Mouse (Mus musculus) left cerebral cortex, postnatal 4 days (tissue): ENCODE results near the gene Dnah1. TPM values are rescaled to one million over a fixed set of nuclear protein-coding genes. Genes with fewer than 3 reads are reported as not detected.

Experiments
- DNase-seq: peaks from one replicate; pipeline ENCODE4 v3.0.0-alpha.2; 2022
- intact Hi-C: fragments of 180-260 bp; cut with DNase I; formaldehyde crosslinking; loops from one replicate; pipeline ENCODE4 v1.15.1; 2025
- total RNA-seq, 2 experiments: library from RNA; stranded (reverse); gene quantifications; 2 replicates each; pipeline ENCODE4 v1.2.3; 2021

The Dnah1 gene
- total RNA-seq, 2 experiments from 2014 or later = 1.8 to 2.4 TPM

DNA sequence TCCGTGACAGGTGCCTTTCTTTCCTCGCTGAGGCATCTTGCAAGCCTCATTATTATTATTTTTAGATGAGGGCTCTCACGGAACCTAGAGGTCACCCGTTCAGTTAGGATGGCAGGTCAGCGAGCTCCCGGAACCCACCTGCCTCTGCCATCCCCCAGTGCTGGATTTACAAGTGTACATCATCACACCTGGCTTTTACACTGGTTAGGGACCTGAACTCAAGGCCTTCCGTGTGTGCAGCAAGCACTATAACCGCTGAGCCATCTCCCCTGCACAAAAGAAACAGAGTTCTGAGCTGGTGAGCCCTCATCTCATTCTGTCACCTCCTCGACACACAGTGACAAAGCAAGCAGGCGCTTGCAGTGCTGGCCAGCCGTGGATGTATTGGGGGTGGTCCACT lies 2.5 kb downstream of the Dnah1 start:
- intact Hi-C loops = loop anchor here (5.0 kb wide), 1 partner anchor 49 kb away; no protein-coding TSS in a partner anchor
- no peak for DNase-seq

DNA sequence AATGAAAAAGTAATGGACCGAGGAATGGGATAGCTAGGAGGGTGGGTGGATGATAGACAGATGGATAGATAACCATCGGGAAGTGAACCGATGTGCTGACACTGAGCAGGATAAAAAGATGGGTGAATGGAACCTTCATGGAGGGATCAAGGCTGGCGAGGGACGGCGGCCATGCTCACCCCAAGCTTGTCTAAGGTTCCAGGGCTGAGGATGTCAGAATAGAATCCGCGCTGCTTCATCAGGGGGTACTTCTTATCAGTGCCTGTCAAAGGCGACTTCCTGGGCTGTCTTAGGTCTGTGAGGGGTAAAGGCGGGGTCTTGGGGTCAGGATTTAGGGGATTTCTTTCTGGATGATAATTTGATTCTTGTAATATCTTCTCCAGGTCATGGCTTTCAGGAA lies 4.2 kb downstream of the Dnah1 start:
- no peak for DNase-seq
- intact Hi-C loops = no loop called here

DNA sequence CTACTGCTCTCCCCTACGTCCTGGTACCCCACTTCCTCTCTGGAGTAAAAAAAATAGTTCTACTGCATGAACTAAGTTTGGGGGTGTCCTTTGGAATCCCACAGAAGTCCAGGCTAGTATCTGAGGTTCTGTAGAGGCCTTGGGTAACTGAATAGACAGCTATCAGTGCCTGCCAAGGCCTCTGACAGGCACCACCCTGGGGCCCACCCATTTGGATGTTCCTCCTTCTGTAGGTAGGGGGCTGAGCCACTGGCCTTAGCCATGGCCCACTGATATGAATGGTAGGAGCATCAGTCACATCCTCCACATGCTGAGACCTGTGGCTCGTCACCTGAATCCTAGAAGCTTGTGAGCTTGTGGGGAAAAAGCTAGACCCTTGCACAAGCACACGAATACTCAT lies 5.9 kb downstream of the Dnah1 start:
- DNase-seq = no peak
- intact Hi-C loops = no loop called here

DNA sequence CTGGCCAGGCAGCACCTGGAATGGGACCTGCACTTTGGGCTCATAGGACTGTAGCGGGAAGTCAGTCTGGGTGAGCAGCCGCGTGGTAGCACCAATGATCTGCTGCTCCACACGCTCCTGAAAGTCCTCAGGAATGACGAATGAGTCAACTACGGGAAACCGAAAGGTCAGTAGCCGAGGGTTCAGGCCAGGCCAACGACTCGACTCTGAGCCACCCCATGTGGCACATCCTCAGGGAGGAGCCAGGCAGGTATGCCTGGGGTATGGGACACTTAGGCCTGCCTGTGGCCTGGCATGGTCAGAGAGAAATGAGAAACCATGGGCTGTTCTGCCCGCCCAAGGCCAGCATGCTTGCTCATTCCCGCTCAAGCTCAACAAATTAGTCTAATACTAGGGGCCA lies 7.1 kb downstream of the Dnah1 start:
- intact Hi-C loops = no loop called here
- no peak for DNase-seq

DNA sequence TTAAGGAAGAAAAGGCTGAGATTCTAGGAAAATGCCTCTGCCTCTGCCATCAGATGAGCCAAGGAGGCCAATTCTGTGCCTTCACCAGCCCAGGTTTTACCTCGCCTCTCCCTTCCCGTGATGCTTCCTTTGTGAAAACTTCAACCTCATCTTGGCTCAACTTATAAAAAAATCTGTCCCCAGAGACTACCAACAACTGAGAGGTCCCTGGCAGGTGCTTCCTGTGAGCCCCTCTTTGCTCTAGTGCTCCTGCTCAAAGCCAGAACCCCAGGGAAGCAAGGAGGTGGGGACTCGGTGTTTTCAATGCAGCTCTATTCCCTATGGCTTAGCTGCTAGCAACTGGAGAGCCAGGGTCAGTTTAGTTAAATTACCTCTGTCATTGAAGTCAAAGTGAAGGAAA lies 10.5 kb downstream of the Dnah1 start:
- DNase-seq = no peak
- intact Hi-C loops = no loop called here

DNA sequence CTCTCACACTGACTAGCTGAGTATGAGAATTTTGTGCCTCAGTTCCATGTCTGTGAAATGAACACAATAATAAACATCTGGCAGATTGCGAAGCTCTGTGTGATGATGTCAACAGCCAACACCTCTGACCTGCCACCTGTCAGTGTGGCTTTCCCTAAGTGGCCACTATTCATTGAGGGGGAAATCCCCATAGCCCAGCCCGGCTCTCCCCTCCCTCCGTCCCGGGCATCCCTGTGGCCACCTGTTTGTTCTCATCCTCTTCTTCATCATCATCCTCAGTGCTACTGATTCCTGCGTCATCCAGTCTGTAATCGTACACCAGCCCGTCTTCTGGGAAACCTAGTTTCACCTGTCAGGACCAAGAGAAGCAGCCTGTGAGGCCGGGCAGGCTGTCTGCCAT lies 38.0 kb downstream of the Dnah1 start:
- intact Hi-C loops = no loop called here

DNA sequence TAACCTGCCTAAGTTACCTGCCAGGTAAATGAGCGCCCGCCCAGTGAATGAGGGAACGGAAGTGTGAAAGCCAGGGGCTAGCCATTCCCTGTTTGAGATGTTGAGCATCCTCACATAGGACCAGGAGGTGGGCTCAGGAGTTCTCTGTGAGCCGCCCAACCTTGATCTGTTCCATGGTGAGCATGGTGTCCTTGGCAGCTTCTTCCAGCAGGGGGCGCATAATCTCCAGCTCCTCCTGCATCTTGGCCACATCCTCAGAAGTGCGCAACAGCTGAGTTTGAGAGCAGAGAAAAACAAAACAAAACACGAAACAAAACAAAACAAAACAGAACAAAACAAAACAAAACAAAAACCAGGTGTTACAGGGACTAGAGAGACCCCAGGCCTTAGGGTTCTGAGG lies 51.5 kb downstream of the Dnah1 start:
- DNase-seq = peak; percentile 78
- intact Hi-C loops = loop anchor here (5.0 kb wide), 2 partner anchors 50 to 200 kb away; partner anchors contain the start of gene Dnah1

More for the DNA sequence above, 38.0 kb downstream of the Dnah1 start:
- DNase-seq = no peak

DNA sequence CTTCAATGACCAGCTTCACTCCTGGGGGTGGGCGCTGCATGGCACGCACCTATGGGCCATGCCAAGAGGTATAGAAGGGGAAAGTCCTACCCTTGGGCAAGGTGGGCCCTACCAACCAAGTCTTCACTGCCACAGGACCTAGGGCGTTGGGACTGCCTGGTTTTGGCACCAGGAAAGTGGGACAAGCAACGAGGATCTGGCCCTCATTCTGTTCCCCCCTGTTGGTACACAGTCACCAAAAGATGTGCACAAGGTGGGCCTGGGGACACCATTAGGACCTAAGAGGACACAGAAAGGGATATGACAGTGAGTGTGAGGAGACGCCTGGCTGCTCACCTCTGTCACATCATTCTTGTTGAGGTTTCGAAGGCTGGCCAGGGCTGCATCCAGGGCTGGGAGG lies 52.6 kb downstream of the Dnah1 start:
- intact Hi-C loops = loop anchor here (5.0 kb wide), 2 partner anchors 51 to 201 kb away; partner anchors contain the start of gene Dnah1
- DNase-seq = no peak

DNA sequence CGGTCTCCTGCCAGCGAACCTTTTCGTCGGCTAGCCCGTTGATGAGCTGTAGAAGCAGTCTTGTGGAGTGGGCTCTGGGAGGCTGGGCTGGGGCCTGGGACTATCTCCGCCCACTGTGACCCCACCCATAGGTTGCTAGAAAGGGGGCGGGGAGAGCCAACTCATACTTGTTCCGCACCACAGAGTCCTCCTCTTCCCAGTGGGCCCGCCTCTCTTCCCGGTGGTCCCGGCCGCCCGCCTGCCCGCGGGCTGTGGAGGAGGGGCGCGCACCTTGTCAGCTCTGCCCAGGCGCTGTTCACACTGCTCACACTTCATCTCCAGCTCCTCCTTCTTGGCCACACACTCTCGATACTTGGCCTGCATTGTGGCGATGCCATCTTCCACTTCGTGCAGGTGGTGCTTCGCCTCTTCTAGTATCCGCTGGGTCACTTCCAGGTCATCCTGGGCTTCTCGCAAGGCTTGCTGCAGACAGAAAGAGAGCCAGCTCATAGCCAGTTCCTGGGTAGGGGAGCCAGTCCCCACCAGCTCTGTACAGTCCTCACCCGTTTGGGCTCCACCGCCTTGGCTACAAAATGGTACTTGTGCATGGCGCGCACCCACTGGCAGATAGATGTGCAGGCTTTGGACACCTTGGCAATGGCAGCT lies 54.1 kb downstream of the Dnah1 start:
- DNase-seq = peak; percentile 55
- intact Hi-C loops = loop anchor here (5.0 kb wide), 2 partner anchors 53 to 203 kb away; partner anchors contain the start of gene Dnah1

DNA sequence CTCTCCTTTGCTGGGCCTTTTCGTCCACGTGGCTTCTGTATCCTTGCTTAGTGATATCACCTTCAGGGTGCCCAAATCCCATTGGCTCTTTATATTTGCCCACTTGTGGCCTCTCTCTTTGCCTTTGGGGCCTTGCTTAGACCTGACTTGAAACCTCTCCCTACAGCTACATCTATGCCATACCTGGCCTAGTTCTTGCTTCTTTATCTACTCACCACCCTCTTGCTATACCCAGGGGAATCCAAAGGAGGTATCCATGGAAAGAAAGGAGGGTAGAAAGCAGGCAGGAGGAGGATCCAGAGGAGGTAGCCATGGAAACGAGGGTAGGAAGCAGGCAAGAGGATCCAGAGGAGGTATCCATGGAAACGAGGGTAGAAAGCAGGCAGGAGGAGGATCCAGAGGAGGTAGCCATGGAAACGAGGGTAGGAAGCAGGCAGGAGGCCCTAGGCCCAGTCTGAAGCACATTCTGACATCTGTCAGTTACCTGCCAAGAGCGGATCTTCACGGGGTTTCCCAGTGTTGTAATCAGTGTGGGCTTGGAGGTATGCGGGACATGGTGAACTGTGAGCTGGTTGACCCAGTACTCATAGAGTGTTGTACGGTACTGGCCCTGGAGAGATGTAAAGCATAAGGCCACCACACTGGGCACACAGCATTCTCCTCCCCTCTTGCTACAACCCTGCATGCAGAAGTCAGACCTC lies 55.2 kb downstream of the Dnah1 start:
- no peak for DNase-seq
- intact Hi-C loops = no loop called here

DNA sequence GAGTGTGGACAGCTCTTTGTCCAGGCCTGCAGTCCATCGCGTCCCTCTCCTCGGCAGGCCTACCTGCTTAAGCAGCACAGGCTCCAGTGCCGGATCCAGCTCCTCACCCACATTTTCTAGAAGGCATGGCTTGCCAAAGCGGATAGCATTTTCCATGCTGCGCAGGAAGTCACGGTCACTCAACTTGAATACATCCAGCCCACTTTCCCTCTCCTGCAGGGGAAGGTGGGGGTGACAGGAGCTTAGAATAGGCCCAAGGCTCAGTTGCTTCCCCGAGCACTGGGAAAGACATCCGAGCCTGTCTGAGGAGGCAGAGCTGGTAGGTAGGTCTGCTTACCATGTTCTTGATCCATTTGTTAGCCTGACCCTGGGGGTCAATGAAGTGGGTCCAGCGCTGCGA lies 56.0 kb downstream of the Dnah1 start:
- intact Hi-C loops = no loop called here
- DNase-seq = no peak

DNA sequence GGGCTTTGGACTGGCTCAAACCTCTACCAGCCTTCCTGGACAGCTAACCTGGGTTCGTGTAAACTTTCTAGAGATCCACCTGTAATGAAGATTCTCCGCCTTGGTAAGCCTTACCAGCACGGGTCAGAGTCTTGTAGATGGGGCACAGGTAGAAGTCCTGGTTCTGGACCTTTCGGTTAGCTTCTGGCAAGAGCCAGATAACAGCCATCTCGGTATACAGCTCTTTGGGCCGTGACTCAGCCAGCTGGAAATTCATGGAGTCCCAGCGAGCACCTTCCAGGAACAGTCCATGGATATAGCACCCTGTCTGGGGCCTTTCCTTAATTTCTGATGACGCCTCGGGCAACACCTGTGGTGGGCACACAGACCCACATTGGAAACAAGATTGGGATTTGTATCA lies 62.8 kb downstream of the Dnah1 start:
- DNase-seq = no peak
- intact Hi-C loops = no loop called here

DNA sequence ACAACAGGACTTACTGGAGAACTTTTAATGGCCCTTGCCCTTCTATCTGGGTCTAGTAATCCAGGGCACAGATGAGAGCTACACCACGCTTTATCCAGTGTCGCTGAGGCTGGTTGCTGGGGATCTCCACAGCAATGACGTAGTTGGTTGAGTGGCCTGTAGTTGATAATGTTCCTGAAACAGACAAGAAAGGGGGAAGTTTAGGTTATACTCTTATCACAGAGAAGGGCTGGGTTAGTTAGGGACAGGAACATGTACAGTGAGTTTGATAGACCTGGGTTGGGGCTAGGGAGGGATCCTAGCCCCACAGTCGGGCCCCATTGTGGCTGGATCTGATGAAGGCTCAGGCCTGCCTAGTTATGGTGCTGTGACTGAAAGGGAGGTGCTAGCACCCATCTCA lies 63.3 kb downstream of the Dnah1 start:
- no peak for DNase-seq
- intact Hi-C loops = no loop called here

DNA sequence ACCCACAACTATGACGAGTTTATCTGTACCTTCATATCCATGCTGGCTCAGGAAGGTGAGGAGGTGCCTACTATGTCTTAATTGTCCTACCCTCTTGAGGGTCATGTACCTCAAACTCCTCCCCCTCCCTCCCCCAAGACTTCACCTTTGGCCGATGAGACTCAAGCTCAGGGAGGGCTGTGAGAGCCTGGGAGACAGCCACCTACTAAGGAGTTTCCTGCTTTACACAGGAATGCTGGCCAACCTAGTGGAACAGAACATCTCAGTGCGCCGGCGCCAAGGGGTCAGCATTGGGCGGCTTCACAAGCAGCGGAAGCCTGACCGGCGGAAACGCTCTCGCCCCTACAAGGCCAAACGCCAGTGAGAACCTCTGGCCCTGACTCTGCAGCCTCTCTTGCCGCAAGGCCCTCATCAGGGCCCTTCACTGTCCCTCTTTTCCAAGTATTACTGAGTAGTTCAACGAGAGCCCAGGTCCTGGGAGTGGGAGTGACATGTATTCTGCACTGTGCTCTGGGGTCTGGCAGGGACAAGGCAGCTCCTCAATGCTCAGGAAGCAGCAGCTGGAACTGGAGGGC lies 65.1 kb downstream of the Dnah1 start:
- DNase-seq = no peak
- intact Hi-C loops = no loop called here

DNA sequence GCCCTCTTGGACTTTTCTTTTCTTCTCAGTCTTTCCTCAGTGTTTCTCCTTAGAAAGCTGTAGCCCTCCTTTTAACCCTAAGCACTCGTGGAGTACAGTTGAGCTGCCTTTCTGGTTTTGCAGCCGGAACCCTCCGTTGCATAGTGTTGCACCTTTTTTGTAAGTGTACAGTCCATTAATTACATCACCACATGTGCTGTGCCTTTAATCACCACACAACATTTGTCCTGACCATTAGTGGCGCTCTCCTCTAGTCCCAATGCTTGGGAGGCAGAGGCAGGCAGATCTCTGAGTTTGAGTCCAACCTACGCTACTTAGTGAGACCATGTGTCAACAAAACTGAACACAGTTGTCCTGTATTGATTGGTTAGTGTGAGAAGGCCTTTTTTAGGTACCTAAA lies 71.6 kb downstream of the Dnah1 start:
- DNase-seq = no peak
- intact Hi-C loops = no loop called here

DNA sequence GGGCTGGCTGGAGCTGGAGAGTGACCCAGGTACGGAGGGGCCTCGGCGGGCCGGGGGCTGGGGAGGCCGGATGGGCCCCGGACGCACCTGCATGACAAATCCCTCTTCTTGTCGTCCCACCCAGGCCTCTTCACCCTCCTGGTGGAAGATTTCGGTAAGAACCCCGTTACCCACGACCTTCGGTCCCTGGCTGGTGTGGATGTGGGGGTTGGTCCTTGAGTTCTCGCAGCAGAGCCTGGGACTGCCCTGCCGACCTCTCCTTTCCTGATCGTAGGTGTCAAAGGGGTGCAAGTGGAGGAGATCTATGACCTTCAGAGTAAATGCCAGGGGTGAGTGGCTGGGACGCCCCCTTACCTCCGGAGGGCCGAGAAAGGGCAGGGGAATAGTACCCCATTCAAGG lies 72.1 kb downstream of the Dnah1 start:
- intact Hi-C loops = no loop called here
- DNase-seq = no peak

DNA sequence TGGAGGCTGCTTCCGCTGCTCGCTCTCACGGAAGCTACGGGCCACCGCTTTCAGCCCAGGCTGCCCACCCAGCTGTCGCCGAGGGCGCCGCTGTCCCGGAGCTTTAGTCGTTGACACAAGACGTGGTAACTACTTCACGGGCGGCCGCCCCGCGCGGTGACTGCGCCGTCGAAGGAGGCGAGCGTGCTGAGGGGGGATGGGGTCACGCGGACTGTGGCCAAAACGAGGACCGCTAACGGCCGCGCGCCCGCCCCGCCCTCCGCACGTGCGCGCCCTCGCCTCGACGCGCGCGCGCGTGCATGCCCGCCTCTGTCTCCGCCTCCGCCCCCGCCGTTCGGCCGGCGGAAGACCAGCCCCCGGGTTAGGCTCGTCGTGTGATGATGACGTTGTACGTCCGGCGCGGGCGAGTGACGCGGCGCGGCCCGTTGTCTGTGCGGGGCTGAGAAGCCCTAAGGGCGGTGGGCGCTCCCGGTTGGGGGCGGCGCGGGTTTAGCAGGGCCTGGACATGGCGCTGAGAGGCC lies 72.6 kb downstream of the Dnah1 start, which contains the start of the genes Phf7 and Bap1:
Gene Phf7 (minus strand): TSS at position 234 of the 521 bp plus-strand sequence.
Gene Bap1 (plus strand): TSS at position 367 of the 521 bp plus-strand sequence.
- intact Hi-C loops = no loop called here
- peak; percentile 97 for DNase-seq

DNA sequence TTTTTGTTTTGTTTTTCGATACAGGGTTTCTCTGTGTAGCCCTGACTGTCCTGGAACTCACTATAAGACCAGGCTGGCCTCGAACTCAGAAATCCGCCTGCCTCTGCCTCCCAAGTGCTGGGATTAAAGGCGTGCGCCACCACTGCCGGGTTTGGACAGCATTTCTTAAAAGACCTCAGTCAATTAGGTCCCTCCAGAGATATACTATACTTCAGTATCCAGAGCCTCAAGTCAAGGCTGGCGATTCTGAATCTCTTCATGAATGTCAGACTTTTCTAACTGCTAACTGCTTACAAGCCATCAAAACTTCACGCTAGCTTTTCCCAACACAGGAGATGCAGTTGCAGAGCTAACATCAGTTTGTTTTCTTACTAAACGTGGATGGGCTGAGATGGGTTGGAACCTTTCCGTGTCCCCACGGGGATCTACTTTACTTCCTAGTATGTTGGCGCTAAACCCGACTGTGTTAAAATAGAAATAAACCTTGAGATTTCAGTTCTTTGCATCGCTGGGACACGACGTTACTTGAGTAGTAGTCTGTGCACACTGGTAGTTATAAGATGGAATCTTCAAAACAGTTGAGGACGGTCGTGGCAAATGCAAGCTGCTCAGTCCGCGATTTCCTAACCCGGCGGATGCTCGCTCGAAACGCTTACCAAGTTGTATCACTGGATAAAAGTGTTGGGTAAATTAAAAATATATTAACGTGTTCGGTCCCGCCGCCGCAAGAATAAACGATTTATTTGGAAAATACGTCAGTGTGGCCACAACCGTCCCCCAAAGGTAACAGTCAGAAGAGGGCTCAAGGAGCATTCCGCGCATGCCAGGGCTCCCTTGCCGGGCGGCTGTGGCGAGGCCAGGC lies 73.2 kb downstream of the Dnah1 start:
- intact Hi-C loops = no loop called here
- DNase-seq = no peak

DNA sequence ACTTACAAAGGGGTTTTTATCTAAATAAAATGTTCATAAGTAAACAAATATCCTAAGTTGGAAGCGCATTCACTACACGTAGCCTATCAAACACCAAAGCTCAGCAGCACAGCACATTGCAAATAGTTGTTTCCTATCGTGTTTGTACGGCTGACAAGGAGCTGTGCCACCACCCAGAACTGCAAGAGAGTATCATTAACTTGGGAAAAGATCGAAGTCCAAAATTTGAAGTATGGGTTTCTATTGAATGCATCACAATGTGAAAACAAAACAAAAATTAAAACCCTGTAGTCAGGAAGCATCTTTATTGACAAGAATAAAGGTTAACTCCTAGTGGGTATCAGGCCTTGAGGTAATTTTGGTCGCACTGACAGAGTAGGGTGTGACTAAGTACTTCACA lies 75.3 kb downstream of the Dnah1 start:
- intact Hi-C loops = no loop called here

DNA sequence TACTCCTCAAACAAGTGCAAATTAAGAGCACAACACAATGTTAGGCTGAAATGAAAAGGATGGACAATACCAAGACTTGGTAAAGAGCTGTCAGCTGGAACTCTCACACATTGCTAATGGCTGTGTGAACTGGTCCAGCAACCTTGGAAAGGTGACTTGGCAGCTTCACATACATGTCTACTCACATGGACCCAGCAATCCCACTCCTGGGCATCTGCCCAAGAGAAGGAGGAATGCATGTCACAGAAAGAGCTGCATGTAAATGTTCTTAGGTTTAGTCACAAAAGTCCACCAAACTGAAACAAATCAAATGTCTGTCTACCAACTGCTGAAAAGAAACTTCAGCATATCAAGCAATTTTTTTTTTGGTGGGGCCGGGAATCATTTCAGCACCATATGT lies 77.8 kb downstream of the Dnah1 start:
- DNase-seq = no peak
- intact Hi-C loops = no loop called here

More for the DNA sequence above, 75.3 kb downstream of the Dnah1 start:
- no peak for DNase-seq

DNA sequence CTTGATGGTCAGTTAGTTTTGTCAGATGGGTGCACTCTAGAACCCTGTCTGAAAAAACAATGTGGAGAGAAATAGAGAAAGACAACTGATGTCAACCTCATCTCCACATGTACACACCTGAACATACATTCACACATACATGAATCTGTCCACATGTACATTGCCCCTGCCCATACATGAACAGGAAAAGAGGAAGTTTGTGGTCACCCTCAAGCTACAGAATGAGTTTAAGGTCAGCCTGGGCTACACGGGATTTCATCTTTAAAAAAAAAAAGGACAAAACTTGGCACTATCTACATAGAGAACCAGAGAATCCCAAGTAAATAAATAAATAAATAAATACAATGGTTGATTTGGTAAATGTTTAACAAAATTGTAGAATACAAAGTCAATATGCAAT lies 78.9 kb downstream of the Dnah1 start:
- DNase-seq = no peak
- intact Hi-C loops = no loop called here
